Mouse (Mus musculus): ENCODE measurements around the gene Lexm.

DNA sequence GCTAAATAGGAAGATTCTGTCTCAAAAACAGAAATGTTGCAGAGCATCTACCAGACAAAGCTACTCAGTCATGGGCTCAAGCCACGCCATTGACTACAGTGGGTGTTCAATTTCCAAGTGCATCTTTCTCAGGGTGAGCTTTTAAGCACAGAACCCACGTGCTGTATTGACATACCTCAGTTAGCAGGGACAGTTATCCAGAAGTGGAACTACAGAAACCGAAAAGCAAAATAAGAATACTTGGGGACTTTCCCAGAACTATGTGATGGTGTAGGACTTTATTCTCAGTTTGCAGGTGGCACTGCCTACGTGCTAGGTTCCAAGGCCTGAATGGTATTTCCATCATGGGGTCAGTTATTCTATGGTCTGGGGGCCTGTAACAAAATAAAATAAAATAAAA, 19.3 kb downstream of the Lexm start:
- TF ChIP-seq CTCF (IDR thresholded peaks at IDR 0.05; ENCODE audit: low read depth) (no peak), EP300 (IDR thresholded peaks at IDR 0.05; ENCODE audit: low read depth) (no peak)

Data from heart, postnatal 0 days (tissue).